Mouse (Mus musculus): ENCODE data around the gene Ubox5. TPM values are rescaled to one million over a fixed set of nuclear protein-coding genes. Genes with fewer than 3 reads are reported as not detected.

Gene Ubox5
- polyA plus RNA-seq, 1 experiment = 1.8 TPM

DNA sequence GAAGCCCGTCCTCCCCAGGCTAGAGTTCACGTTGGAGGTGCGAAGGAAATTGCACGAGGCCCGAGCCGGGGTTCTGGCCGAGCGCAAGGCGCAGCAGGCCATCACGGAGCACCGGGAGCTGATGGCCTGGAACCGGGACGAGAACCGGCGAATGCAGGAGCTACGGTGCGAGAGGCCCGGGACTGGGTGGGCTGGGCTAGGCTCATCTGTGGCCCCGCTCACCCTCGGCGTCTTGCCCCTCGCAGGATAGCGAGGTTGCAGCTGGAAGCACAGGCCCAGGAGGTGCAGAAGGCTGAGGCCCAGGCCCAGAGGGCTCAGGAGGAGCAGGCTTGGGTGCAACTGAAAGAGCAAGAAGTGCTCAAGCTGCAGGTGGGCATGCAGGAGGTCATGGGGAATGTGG is 65.8 kb downstream of the Ubox5 start:
- peak overlapping the region; percentile 99 for H3K4me3 ChIP-seq (replicated peaks)
- TF ChIP-seq FLI1 (IDR thresholded peaks at IDR 0.05; ENCODE audit: low read length) (no peak), GATA1 (IDR thresholded peaks at IDR 0.05; ENCODE audit: borderline replicate concordance, low read length) (no peak)
- peaks cover 41% of the 10 kb centered on the region for H3K36me3 ChIP-seq (replicated peaks; ENCODE audit: low read length)
- peaks cover 43% of the 10 kb centered on the region for H3K4me1 ChIP-seq
- no peaks in the 10 kb centered on the region for H3K27me3 ChIP-seq (replicated peaks)
- H3K9me3 ChIP-seq = no peaks in the 10 kb centered on the region

- Histone ChIP-seq H3K27me3 (replicated peaks) (no peaks in the 10 kb centered on the region), H3K4me1 (peaks cover 44% of the 10 kb centered on the region), H3K36me3 (replicated peaks; ENCODE audit: low read length) (peaks cover 44% of the 10 kb centered on the region), H3K9me3 (no peaks in the 10 kb centered on the region), H3K4me3 (replicated peaks) (peak within 1 kb of the TSS; percentile 99)
- TF ChIP-seq GATA1 (IDR thresholded peaks at IDR 0.05; ENCODE audit: borderline replicate concordance, low read length) (no peak), FLI1 (IDR thresholded peaks at IDR 0.05; ENCODE audit: low read length) (0 out of 2 replicates have a peak, but pooled peaks have one; percentile 33)
Observed at GRCm38 (mm10) chr2:130563212-130564055, 66.4 kb downstream of the Ubox5 start, which contains the start of gene Mrps26. Gene Mrps26, plus strand, starts transcription at chr2:130563742.

- Histone ChIP-seq H3K27me3 (replicated peaks) (no peaks in the 10 kb centered on the region), H3K9me3 (no peaks in the 10 kb centered on the region), H3K4me1 (peaks cover 24% of the 10 kb centered on the region), H3K4me3 (replicated peaks) (no peak overlapping the region), H3K36me3 (replicated peaks; ENCODE audit: low read length) (peaks cover 64% of the 10 kb centered on the region)
- TF ChIP-seq FLI1 (IDR thresholded peaks at IDR 0.05; ENCODE audit: low read length) (no peak), GATA1 (IDR thresholded peaks at IDR 0.05; ENCODE audit: borderline replicate concordance, low read length) (no peak)
Observed at GRCm38 (mm10) chr2:130558015-130558414, 71.8 kb downstream of the Ubox5 start.

DNA sequence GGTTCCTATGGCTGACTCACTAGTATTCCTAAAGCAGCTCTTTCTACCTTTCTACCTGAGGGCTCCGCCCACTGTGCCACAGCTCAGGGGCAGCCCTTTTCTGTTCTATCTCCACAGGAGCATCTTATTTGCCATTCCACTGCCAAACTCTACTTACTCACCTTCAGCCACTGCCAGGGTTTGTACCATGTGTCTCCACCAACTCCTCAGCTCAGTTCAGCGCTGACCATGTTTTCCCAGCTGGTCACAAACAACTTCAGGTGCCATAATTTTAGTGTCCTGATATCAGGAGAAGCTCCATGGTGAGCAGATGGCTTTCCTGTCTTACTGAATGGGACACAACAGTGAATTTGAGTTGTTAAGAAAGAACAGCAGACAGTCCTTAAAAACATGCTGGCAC is 72.4 kb downstream of the Ubox5 start:
- Histone ChIP-seq H3K4me3 (replicated peaks) (no peak overlapping the region), H3K36me3 (replicated peaks; ENCODE audit: low read length) (peaks cover 70% of the 10 kb centered on the region)
- TF ChIP-seq FLI1 (IDR thresholded peaks at IDR 0.05; ENCODE audit: low read length) = no peak
- TF ChIP-seq GATA1 (IDR thresholded peaks at IDR 0.05; ENCODE audit: borderline replicate concordance, low read length) = no peak

DNA sequence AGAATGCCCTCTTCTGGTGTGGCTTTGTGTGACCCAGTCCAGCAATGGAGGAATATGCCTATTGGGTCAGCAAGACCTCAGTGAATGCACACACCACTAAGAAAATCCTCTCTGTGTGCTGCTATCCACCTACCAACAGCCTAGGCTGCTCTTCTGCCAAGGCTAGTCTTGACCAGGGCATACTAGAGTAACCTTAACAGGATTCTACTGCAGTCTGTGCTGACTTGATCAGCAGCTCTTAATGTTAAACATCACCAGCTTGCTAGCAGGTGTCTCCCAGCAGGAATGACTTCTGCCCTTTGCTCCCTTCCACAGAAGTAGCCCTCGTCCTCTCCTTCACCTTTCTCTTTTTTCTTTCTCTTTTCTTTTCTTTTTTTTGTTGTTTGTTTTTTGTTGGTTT is 73.5 kb downstream of the Ubox5 start:
- no peaks in the 10 kb centered on the region for H3K27me3 ChIP-seq (replicated peaks)
- H3K9me3 ChIP-seq = no peaks in the 10 kb centered on the region
- TF ChIP-seq FLI1 (IDR thresholded peaks at IDR 0.05; ENCODE audit: low read length) (no peak), GATA1 (IDR thresholded peaks at IDR 0.05; ENCODE audit: borderline replicate concordance, low read length) (no peak)
- no peak overlapping the region for H3K4me3 ChIP-seq (replicated peaks)
- H3K36me3 ChIP-seq (replicated peaks; ENCODE audit: low read length) = peaks cover 81% of the 10 kb centered on the region
- H3K4me1 ChIP-seq = peaks cover 13% of the 10 kb centered on the region

More for the DNA sequence above, 72.4 kb downstream of the Ubox5 start:
- Histone ChIP-seq H3K4me1 (peaks cover 19% of the 10 kb centered on the region), H3K27me3 (replicated peaks) (no peaks in the 10 kb centered on the region), H3K9me3 (no peaks in the 10 kb centered on the region)

- no peaks in the 10 kb centered on the region for H3K27me3 ChIP-seq (replicated peaks)
- H3K36me3 ChIP-seq (replicated peaks; ENCODE audit: low read length) = peaks cover 89% of the 10 kb centered on the region
- TF ChIP-seq FLI1 (IDR thresholded peaks at IDR 0.05; ENCODE audit: low read length) (no peak), GATA1 (IDR thresholded peaks at IDR 0.05; ENCODE audit: borderline replicate concordance, low read length) (no peak)
- no peaks in the 10 kb centered on the region for H3K9me3 ChIP-seq
- H3K4me3 ChIP-seq (replicated peaks) = no peak overlapping the region
- peaks cover 13% of the 10 kb centered on the region for H3K4me1 ChIP-seq
Observed at GRCm38 (mm10) chr2:130554841-130555240, 75.0 kb downstream of the Ubox5 start.

DNA sequence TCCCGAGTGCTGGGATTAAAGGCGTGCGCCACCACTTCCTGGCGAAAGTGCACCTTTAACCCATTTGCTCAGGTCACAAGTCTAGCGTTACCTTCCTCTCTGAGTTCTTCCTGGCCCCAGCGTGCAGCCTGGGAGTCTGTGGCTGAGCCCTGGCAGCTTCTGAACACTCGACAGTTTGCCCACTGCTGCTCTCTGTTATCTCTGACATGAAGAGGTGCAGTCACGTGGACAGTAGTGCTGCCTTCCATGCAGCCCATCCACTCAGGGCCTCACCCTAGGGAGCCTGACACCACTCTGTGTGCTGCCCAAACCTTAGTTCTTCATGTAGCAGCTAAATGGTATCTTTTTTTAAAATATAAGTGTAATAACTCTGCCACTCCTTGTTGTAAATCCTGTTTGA is 82.9 kb downstream of the Ubox5 start:
- Histone ChIP-seq H3K27me3 (replicated peaks) (no peaks in the 10 kb centered on the region), H3K4me3 (replicated peaks) (no peak overlapping the region), H3K9me3 (no peaks in the 10 kb centered on the region), H3K4me1 (no peaks in the 10 kb centered on the region; the same call in 1 of the 2 replicates), H3K36me3 (replicated peaks; ENCODE audit: low read length) (peaks cover 99% of the 10 kb centered on the region)
- TF ChIP-seq FLI1 (IDR thresholded peaks at IDR 0.05; ENCODE audit: low read length) (no peak), GATA1 (IDR thresholded peaks at IDR 0.05; ENCODE audit: borderline replicate concordance, low read length) (no peak)

GRCm38 (mm10) chr2:130540266-130540665 is 89.6 kb downstream of the Ubox5 start:
- peaks cover 99% of the 10 kb centered on the region for H3K36me3 ChIP-seq (replicated peaks; ENCODE audit: low read length)
- H3K4me3 ChIP-seq (replicated peaks) = no peak overlapping the region
- TF ChIP-seq GATA1 (IDR thresholded peaks at IDR 0.05; ENCODE audit: borderline replicate concordance, low read length) (no peak), FLI1 (IDR thresholded peaks at IDR 0.05; ENCODE audit: low read length) (no peak)

More at GRCm38 (mm10) chr2:130540266-130540665, 89.6 kb downstream of the Ubox5 start:
- Histone ChIP-seq H3K27me3 (replicated peaks) (no peaks in the 10 kb centered on the region), H3K4me1 (peaks cover 28% of the 10 kb centered on the region), H3K9me3 (peaks cover 11% of the 10 kb centered on the region)

Other genes with a start within 250 kb of the Ubox5 start
- gene Cpxm1, start 232.5 kb downstream of the Ubox5 start, polyA plus RNA-seq (2012; ENCODE audit: insufficient read depth, low replicate concordance) = 0.64 TPM in 1 of 2 replicates, not detected in the other
- not detected in 2 replicates for gene Gm28372, start 224.8 kb downstream of the Ubox5 start, polyA plus RNA-seq (2012; ENCODE audit: insufficient read depth, low replicate concordance)
- not detected in 2 replicates for gene 1700020A23Rik, start 224.8 kb downstream of the Ubox5 start, polyA plus RNA-seq (2012; ENCODE audit: insufficient read depth, low replicate concordance)
- gene Tmem239, start 223.6 kb downstream of the Ubox5 start, polyA plus RNA-seq (2012; ENCODE audit: insufficient read depth, low replicate concordance) = not detected in 2 replicates
- gene Vps16, start 205.7 kb downstream of the Ubox5 start, polyA plus RNA-seq (2012; ENCODE audit: insufficient read depth, low replicate concordance) = 8.9 TPM in 1 of 2 replicates, not detected in the other
- gene Pced1a, start 205.3 kb downstream of the Ubox5 start, polyA plus RNA-seq (2012; ENCODE audit: insufficient read depth, low replicate concordance) = 19.1 and 25.2 TPM in 2 replicates
- gene Ptpra, start 179.8 kb downstream of the Ubox5 start, polyA plus RNA-seq (2012; ENCODE audit: insufficient read depth, low replicate concordance) = 8.0 and 14.1 TPM in 2 replicates
- gene Mrps26, start 66.3 kb downstream of the Ubox5 start, polyA plus RNA-seq (2012; ENCODE audit: insufficient read depth, low replicate concordance) = 94.8 and 158 TPM in 2 replicates
- gene Oxt, start 53.9 kb downstream of the Ubox5 start, polyA plus RNA-seq (2012; ENCODE audit: insufficient read depth, low replicate concordance) = 0.27 TPM in 1 of 2 replicates, not detected in the other
- gene Avp, start 47.5 kb downstream of the Ubox5 start, polyA plus RNA-seq (2012; ENCODE audit: insufficient read depth, low replicate concordance) = not detected in 2 replicates
- gene Fastkd5, start within 50 bp of the Ubox5 start, polyA plus RNA-seq (2012; ENCODE audit: insufficient read depth, low replicate concordance) = 0.94 TPM in 1 of 2 replicates, not detected in the other
- gene Lzts3, start 12.8 kb upstream of the Ubox5 start, polyA plus RNA-seq (2012; ENCODE audit: insufficient read depth, low replicate concordance) = 0.46 TPM in 1 of 2 replicates, not detected in the other
- gene Ddrgk1, start 34.6 kb upstream of the Ubox5 start, polyA plus RNA-seq (2012; ENCODE audit: insufficient read depth, low replicate concordance) = 85.4 and 105 TPM in 2 replicates
- gene Itpa, start 37.6 kb upstream of the Ubox5 start, polyA plus RNA-seq (2012; ENCODE audit: insufficient read depth, low replicate concordance) = 8.6 and 10.1 TPM in 2 replicates
- gene Slc4a11, start 67.5 kb upstream of the Ubox5 start, polyA plus RNA-seq (2012; ENCODE audit: insufficient read depth, low replicate concordance) = 0.53 and 0.58 TPM in 2 replicates

Measured in megakaryocyte, embryonic 14.5 days (primary cell).